Mouse (Mus musculus) CD8-positive naive resting alpha-beta T cell, adult 2 months (primary cell): ENCODE measurements around the gene Olfr312.

Experiments
- DNase-seq, 2 experiments: peaks; one replicate each; pipeline ENCODE4 v3.0.0; 2022; ENCODE audit warnings: low read depth in 2 of 2, low spot score in 2 of 2

Olfr312 gene

GRCm38 (mm10) chr11:58849731-58850130, 20.7 kb downstream of the Olfr312 start:
- DNase-seq = no peak

DNA sequence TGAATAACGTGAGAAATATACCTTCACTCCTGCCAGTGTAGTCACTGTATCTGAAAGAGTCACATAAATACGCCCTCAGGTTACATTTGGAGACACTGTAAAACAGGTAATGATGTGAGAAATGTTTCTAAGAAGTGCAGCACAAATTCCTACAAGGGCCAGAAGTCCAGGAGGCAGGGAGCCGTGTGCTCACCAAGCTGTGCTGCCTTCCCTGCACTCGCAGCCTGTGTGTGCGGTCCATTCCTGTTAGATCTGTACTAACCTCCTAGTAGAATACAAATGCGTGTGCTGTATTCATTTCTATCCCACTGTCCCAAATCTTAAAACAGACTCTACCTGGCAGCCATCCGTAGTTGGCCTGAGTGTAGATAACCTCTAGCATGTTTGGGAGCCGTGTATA, 31.7 kb downstream of the Olfr312 start:
- no peak for DNase-seq

DNA sequence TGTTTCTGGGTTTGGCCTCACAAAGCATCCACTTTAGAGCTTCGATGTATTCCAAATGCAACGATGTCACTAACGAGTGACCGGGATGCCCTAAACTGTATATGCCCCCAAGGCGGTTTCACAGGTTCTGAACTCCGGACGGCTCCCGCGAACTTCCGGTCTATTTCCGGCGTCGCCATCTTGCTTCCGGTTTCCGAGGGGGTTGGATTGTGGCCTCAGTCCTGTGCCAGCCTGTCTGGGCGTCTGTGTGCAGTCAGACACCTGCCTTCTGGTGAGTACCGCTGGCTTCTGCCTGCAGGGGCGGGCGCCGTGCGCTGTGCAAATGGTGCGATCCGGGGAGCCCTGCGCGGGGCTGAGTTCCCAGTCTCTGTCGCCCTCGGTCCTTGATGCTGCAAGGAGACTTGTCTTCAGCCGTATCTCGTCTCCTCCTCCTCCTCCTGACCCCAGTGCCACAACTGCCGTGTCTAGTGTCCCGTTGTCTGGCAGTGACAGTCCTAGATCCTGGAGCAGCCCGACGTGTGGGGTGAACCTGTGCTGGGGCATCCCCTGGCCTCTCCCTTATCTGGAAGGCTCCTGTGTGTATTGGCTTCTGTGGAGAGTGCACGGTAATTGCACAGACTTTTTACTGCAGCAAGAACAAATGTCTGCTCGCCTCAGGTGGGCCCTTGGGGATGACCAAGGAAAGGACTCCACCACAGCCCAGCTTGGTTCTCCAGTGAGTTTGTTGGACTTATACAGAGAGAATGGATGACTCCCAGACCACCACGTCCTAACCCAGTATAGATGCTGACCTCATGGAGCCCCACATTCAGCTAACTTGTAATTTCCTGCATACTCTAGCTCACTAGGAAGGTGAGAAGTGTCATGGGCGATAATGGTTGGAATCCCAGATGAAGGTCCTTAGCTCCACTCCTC, 38.3 kb downstream of the Olfr312 start, which contains the start of gene 2810021J22Rik:
Gene 2810021J22Rik, plus strand, starts transcription at position 178 of the 915 bp plus-strand sequence.
- DNase-seq = peak; percentile 76 to 78

GRCm38 (mm10) chr11:58867954-58868330, 38.9 kb downstream of the Olfr312 start:
- no peak for DNase-seq

- no peak for DNase-seq
Observed at GRCm38 (mm10) chr11:58870961-58871360, 41.9 kb downstream of the Olfr312 start.

- DNase-seq = no peak
Observed at GRCm38 (mm10) chr11:58883756-58884155, 54.7 kb downstream of the Olfr312 start.
